Mouse (Mus musculus): ENCODE results near the gene Gck. TPM values are rescaled to one million over a fixed set of nuclear protein-coding genes. Genes with fewer than 3 reads are reported as not detected.
A peak's percentile ranks its signal among the peaks of the same experiment; 100 is the strongest.

Gene Gck
- polyA plus RNA-seq, 1 experiment from 2014 or later: 0.44 TPM

GRCm38 (mm10) chr11:5902390-5902789, 47.5 kb downstream of the Gck start:
- Histone ChIP-seq H3K9ac (ENCODE audit: low read depth, low read length) (no peak overlapping the region), H3K4me2 (replicated peaks; ENCODE audit: low read depth) (peak overlapping the region; percentile 63), H3K9me3 (ENCODE audit: control insufficient read depth) (no peaks in the 10 kb centered on the region), H3K4me3 (ENCODE audit: low read depth, low read length) (no peak overlapping the region), H3K27ac (ENCODE audit: low read depth, low read length) (no peak overlapping the region; the same call in 1 of the 2 replicates), H3K36me3 (ENCODE audit: control insufficient read depth, insufficient read depth) (no peaks in the 10 kb centered on the region), H3K27me3 (replicated peaks; ENCODE audit: control insufficient read depth, insufficient read depth, low read length) (no peaks in the 10 kb centered on the region), H3K4me1 (replicated peaks; ENCODE audit: control insufficient read depth, insufficient read depth, low read length) (peaks cover 7% of the 10 kb centered on the region; the same call in 1 of the 2 replicates)
- 27% methylated on average over 6 of the region's 6 CpGs for WGBS
- no peak; the same call in 1 of the 2 replicates for ATAC-seq
- TF ChIP-seq CTCF (IDR thresholded peaks at IDR 0.05; ENCODE audit: low read depth): no peak

- H3K27ac ChIP-seq (ENCODE audit: low read depth, low read length): no peak overlapping the region; the same call in 1 of the 2 replicates
- H3K4me2 ChIP-seq (replicated peaks; ENCODE audit: low read depth): peak overlapping the region; percentile 63
- H3K4me1 ChIP-seq (replicated peaks; ENCODE audit: control insufficient read depth, insufficient read depth, low read length): peaks cover 12% of the 10 kb centered on the region; the same call in 1 of the 2 replicates
- ATAC-seq: peak; percentile 70
- no peak for TF ChIP-seq CTCF (IDR thresholded peaks at IDR 0.05; ENCODE audit: low read depth)
- no peaks in the 10 kb centered on the region for H3K9me3 ChIP-seq (ENCODE audit: control insufficient read depth)
- H3K36me3 ChIP-seq (ENCODE audit: control insufficient read depth, insufficient read depth): no peaks in the 10 kb centered on the region
- 0 out of 2 replicates have a peak overlapping the region, but pooled peaks have one; percentile 13 for H3K9ac ChIP-seq (ENCODE audit: low read depth, low read length)
- peak overlapping the region; percentile 27 for H3K4me3 ChIP-seq (ENCODE audit: low read depth, low read length)
- WGBS: 2% methylated on average over 32 of the region's 32 CpGs
- no peaks in the 10 kb centered on the region for H3K27me3 ChIP-seq (replicated peaks; ENCODE audit: control insufficient read depth, insufficient read depth, low read length)
Observed at GRCm38 (mm10) chr11:5901950-5902349, 47.9 kb downstream of the Gck start.

- WGBS: 41% methylated on average over 3 of the region's 3 CpGs
- H3K27me3 ChIP-seq (replicated peaks; ENCODE audit: control insufficient read depth, insufficient read depth, low read length): no peaks in the 10 kb centered on the region
- H3K36me3 ChIP-seq (ENCODE audit: control insufficient read depth, insufficient read depth): no peaks in the 10 kb centered on the region
- H3K27ac ChIP-seq (ENCODE audit: low read depth, low read length): no peak overlapping the region
- H3K4me3 ChIP-seq (ENCODE audit: low read depth, low read length): no peak overlapping the region
- TF ChIP-seq CTCF (IDR thresholded peaks at IDR 0.05; ENCODE audit: low read depth): no peak
- peaks cover 16% of the 10 kb centered on the region; the same call in 1 of the 2 replicates for H3K4me1 ChIP-seq (replicated peaks; ENCODE audit: control insufficient read depth, insufficient read depth, low read length)
- 0 out of 2 replicates have a peak overlapping the region, but pooled peaks have one; percentile 13 for H3K9ac ChIP-seq (ENCODE audit: low read depth, low read length)
- ATAC-seq: no peak
- peak overlapping the region; percentile 63 for H3K4me2 ChIP-seq (replicated peaks; ENCODE audit: low read depth)
- no peaks in the 10 kb centered on the region for H3K9me3 ChIP-seq (ENCODE audit: control insufficient read depth)
Observed at GRCm38 (mm10) chr11:5901320-5901719, 48.6 kb downstream of the Gck start.

- H3K9ac ChIP-seq (ENCODE audit: low read depth, low read length): no peak overlapping the region
- no peak overlapping the region for H3K4me3 ChIP-seq (ENCODE audit: low read depth, low read length)
- H3K4me1 ChIP-seq (replicated peaks; ENCODE audit: control insufficient read depth, insufficient read depth, low read length): peaks cover 17% of the 10 kb centered on the region; the same call in 1 of the 2 replicates
- ATAC-seq: no peak
- no peak overlapping the region for H3K27ac ChIP-seq (ENCODE audit: low read depth, low read length)
- no peak for TF ChIP-seq CTCF (IDR thresholded peaks at IDR 0.05; ENCODE audit: low read depth)
- H3K9me3 ChIP-seq (ENCODE audit: control insufficient read depth): no peaks in the 10 kb centered on the region
- H3K27me3 ChIP-seq (replicated peaks; ENCODE audit: control insufficient read depth, insufficient read depth, low read length): no peaks in the 10 kb centered on the region
- 97% methylated on average over 10 of the region's 10 CpGs for WGBS
- no peaks in the 10 kb centered on the region for H3K36me3 ChIP-seq (ENCODE audit: control insufficient read depth, insufficient read depth)
- no peak overlapping the region for H3K4me2 ChIP-seq (replicated peaks; ENCODE audit: low read depth)
Observed at GRCm38 (mm10) chr11:5899286-5899685, 50.6 kb downstream of the Gck start.

GRCm38 (mm10) chr11:5898531-5898930, 51.4 kb downstream of the Gck start, which contains the start of gene Myl7:
Gene Myl7 (minus strand): TSS chr11:5898782.
- Histone ChIP-seq H3K9ac (ENCODE audit: low read depth, low read length) (no peak within 1 kb of the TSS), H3K4me3 (ENCODE audit: low read depth, low read length) (no peak within 1 kb of the TSS)

GRCm38 (mm10) chr11:5897839-5898238, 52.0 kb downstream of the Gck start:
- TF ChIP-seq CTCF (IDR thresholded peaks at IDR 0.05; ENCODE audit: low read depth): no peak
- Histone ChIP-seq H3K27me3 (replicated peaks; ENCODE audit: control insufficient read depth, insufficient read depth, low read length) (no peaks in the 10 kb centered on the region), H3K4me2 (replicated peaks; ENCODE audit: low read depth) (peak overlapping the region; percentile 45), H3K36me3 (ENCODE audit: control insufficient read depth, insufficient read depth) (no peaks in the 10 kb centered on the region), H3K9me3 (ENCODE audit: control insufficient read depth) (no peaks in the 10 kb centered on the region), H3K4me3 (ENCODE audit: low read depth, low read length) (no peak overlapping the region), H3K9ac (ENCODE audit: low read depth, low read length) (no peak overlapping the region), H3K27ac (ENCODE audit: low read depth, low read length) (no peak overlapping the region), H3K4me1 (replicated peaks; ENCODE audit: control insufficient read depth, insufficient read depth, low read length) (peaks cover 18% of the 10 kb centered on the region; the same call in 1 of the 2 replicates)
- ATAC-seq: no peak
- 33% methylated on average over 10 of the region's 10 CpGs for WGBS

More at GRCm38 (mm10) chr11:5898531-5898930, 51.4 kb downstream of the Gck start, which contains the start of gene Myl7:
- peak within 1 kb of the TSS; percentile 45 for H3K4me2 ChIP-seq (replicated peaks; ENCODE audit: low read depth)
- H3K27me3 ChIP-seq (replicated peaks; ENCODE audit: control insufficient read depth, insufficient read depth, low read length): no peaks in the 10 kb centered on the region
- WGBS: 35% methylated on average over 5 of the region's 5 CpGs
- no peak for TF ChIP-seq CTCF (IDR thresholded peaks at IDR 0.05; ENCODE audit: low read depth)
- no peaks in the 10 kb centered on the region for H3K36me3 ChIP-seq (ENCODE audit: control insufficient read depth, insufficient read depth)
- no peaks in the 10 kb centered on the region for H3K9me3 ChIP-seq (ENCODE audit: control insufficient read depth)
- H3K27ac ChIP-seq (ENCODE audit: low read depth, low read length): no peak within 1 kb of the TSS
- H3K4me1 ChIP-seq (replicated peaks; ENCODE audit: control insufficient read depth, insufficient read depth, low read length): peaks cover 18% of the 10 kb centered on the region; the same call in 1 of the 2 replicates
- ATAC-seq: no peak

All from intestine, postnatal 0 days (tissue).